Mouse (Mus musculus): Measurements from ENCODE around the gene Foxa3. TPM values are rescaled to one million over a fixed set of nuclear protein-coding genes. Genes with fewer than 3 reads are reported as not detected.

Gene Foxa3
- total RNA-seq, 1 experiment from 2014 or later = 2.7 TPM

DNA sequence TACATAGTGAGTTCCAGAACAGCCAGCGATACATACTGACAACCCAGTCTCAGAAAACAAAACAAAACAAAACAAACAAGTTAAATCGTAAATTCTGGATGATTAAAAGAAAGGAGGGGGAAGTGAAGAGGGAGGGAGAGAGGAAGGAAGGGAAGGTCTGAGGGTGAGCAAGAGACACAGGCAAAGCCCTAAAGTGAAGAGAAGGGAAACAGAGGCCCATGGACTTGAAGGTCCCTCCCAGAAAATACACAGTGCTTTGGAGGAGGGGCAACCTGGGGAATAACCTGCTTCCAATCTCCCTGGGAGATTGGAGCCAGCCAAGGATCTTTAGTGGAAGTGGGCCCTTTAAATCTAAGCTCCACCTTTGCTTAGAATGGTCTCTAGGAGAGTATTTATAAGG, 36.2 kb downstream of the Foxa3 start, which contains the start of gene Nanos2:
TSS of gene Nanos2 (plus strand) at position 301 of the 400 bp plus-strand sequence.
- no peak for ATAC-seq (replicated peaks in 1 of 2; ENCODE audit: insufficient read depth in 1 of 2, low FRiP score in 2 of 2, low TSS enrichment in 1 of 2, low read depth in 1 of 2, poor library complexity in 2 of 2, severe bottlenecking in 2 of 2)

- no peak for ATAC-seq (replicated peaks in 1 of 2; ENCODE audit: insufficient read depth in 1 of 2, low FRiP score in 2 of 2, low TSS enrichment in 1 of 2, low read depth in 1 of 2, poor library complexity in 2 of 2, severe bottlenecking in 2 of 2)
Measured at GRCm38 (mm10) chr7:18986503-18986902, 36.8 kb downstream of the Foxa3 start.

DNA sequence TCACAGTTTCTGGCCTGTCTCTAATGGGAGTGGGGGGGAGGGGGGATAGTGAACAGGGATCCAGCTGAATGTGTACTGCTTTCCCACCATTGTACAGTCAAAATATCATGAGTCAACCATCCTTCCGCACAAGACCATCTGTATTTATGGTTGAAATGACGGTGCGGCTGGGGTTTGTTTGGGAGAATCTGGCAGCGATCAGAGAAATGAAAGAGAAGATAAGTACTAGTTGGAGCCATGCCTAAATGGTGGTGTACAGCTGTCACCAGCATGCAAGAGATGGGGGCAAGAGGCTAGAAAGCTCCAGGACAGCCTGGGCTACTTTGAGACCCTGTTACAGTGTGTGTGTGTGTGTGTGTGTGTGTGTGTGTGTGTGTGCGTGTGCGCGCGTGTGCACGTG, 45.0 kb downstream of the Foxa3 start:
- no peak for ATAC-seq (replicated peaks in 1 of 2; ENCODE audit: insufficient read depth in 1 of 2, low FRiP score in 2 of 2, low TSS enrichment in 1 of 2, low read depth in 1 of 2, poor library complexity in 2 of 2, severe bottlenecking in 2 of 2)

DNA sequence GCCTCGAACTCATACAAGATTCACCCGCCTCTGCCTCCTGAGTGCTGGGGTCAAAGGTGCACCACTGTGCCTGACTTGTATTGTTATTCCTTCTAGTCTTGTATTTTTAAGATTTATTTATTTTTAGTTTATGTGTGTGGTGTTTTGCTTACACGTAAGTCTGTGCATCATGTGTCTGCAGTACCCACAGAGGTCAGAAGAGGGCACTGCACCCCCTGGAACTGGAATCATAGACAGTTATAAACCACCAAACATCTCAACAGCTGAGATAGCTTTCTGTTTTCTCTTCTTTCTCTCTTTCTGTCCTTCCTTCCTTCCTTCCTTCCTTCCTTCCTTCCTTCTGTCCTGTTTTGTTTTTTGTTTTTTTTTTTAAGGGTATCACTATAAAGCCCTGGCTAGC, 52.4 kb downstream of the Foxa3 start:
- ATAC-seq (replicated peaks in 1 of 2; ENCODE audit: insufficient read depth in 1 of 2, low FRiP score in 2 of 2, low TSS enrichment in 1 of 2, low read depth in 1 of 2, poor library complexity in 2 of 2, severe bottlenecking in 2 of 2) = no peak

- ATAC-seq (replicated peaks in 1 of 2; ENCODE audit: insufficient read depth in 1 of 2, low FRiP score in 2 of 2, low TSS enrichment in 1 of 2, low read depth in 1 of 2, poor library complexity in 2 of 2, severe bottlenecking in 2 of 2) = peak in 1 of 2 experiments; percentile 22; a peak in 1 of 4 replicates
Measured at GRCm38 (mm10) chr7:18967603-18968002, 55.7 kb downstream of the Foxa3 start.

DNA sequence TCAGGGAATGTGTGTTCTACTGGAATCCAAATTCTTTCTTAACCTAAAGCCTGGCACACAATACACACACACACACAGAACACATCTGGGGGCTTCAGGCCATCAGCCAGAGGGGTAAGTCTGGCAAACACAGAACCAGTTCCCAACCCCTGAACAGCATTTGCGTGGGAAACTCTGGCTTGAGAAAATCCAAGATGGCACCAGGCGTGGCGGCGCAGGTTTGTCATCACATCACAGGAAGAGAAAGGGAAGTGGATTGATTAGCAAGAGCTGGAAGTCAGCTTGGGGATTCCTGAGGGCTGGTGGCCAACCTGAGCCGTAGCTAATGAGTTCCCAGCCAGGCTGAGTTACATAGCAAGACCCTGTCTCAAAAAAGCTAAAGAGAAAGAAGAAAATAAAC, 58.0 kb downstream of the Foxa3 start:
- ATAC-seq (replicated peaks in 1 of 2; ENCODE audit: insufficient read depth in 1 of 2, low FRiP score in 2 of 2, low TSS enrichment in 1 of 2, low read depth in 1 of 2, poor library complexity in 2 of 2, severe bottlenecking in 2 of 2) = no peak

- ATAC-seq (replicated peaks in 1 of 2; ENCODE audit: insufficient read depth in 1 of 2, low FRiP score in 2 of 2, low TSS enrichment in 1 of 2, low read depth in 1 of 2, poor library complexity in 2 of 2, severe bottlenecking in 2 of 2) = no peak
Measured at GRCm38 (mm10) chr7:18963294-18963843, 60.0 kb downstream of the Foxa3 start.

Other genes starting within 250 kb of the Foxa3 start
- not detected in 2 replicates for gene Psg19, start 225.0 kb downstream of the Foxa3 start, total RNA-seq (2017)
- gene Psg17, start 201.9 kb downstream of the Foxa3 start, total RNA-seq (2017) = not detected in 2 replicates
- 3.1 and 4.6 TPM in 2 replicates for gene Mill2, start 183.6 kb downstream of the Foxa3 start, total RNA-seq (2017)
- 14.1 and 39.9 TPM in 2 replicates for gene Pglyrp1, start 152.2 kb downstream of the Foxa3 start, total RNA-seq (2017)
- 12.6 and 15.5 TPM in 2 replicates for gene Ccdc61, start 113.1 kb downstream of the Foxa3 start, total RNA-seq (2017)
- gene Nova2, start 97.7 kb downstream of the Foxa3 start, total RNA-seq (2017) = 0.10 TPM in 1 of 2 replicates, not detected in the other
- not detected in 2 replicates for gene Nanos2, start 36.1 kb downstream of the Foxa3 start, total RNA-seq (2017)
- gene Mypop, start 32.3 kb downstream of the Foxa3 start, total RNA-seq (2017) = 0.10 and 0.69 TPM in 2 replicates
- 13.1 and 16.8 TPM in 2 replicates for gene Irf2bp1, start 19.5 kb downstream of the Foxa3 start, total RNA-seq (2017)
- 41.0 and 42.4 TPM in 2 replicates for gene Sympk, start 839 bp upstream of the Foxa3 start, total RNA-seq (2017)
- gene Rsph6a, start 31.2 kb upstream of the Foxa3 start, total RNA-seq (2017) = not detected in 2 replicates
- 13.5 TPM in 2 replicates for gene Dmwd, start 52.7 kb upstream of the Foxa3 start, total RNA-seq (2017)
- 3.6 TPM in 1 of 2 replicates, not detected in the other for gene Dmpk, start 60.3 kb upstream of the Foxa3 start, total RNA-seq (2017)
- gene Six5, start 71.1 kb upstream of the Foxa3 start, total RNA-seq (2017) = 7.9 and 9.3 TPM in 2 replicates
- 0.50 and 1.1 TPM in 2 replicates for gene Gm4969, start 94.8 kb upstream of the Foxa3 start, total RNA-seq (2017)
- gene Fbxo46, start 96.3 kb upstream of the Foxa3 start, total RNA-seq (2017) = 7.8 and 8.3 TPM in 2 replicates
- 3.5 and 4.8 TPM in 2 replicates for gene Qpctl, start 125.8 kb upstream of the Foxa3 start, total RNA-seq (2017)
- gene Snrpd2, start 126.2 kb upstream of the Foxa3 start, total RNA-seq (2017) = 55.1 and 97.6 TPM in 2 replicates
- gene Gipr, start 142.6 kb upstream of the Foxa3 start, total RNA-seq (2017) = not detected in 2 replicates
- gene Eml2, start 152.9 kb upstream of the Foxa3 start, total RNA-seq (2017) = 20.0 and 23.6 TPM in 2 replicates
- gene Gpr4, start 189.0 kb upstream of the Foxa3 start, total RNA-seq (2017) = 0.74 and 1.4 TPM in 2 replicates
- gene Opa3, start 204.8 kb upstream of the Foxa3 start, total RNA-seq (2017) = 19.9 and 26.8 TPM in 2 replicates
- gene Vasp, start 248.3 kb upstream of the Foxa3 start, total RNA-seq (2017) = 99.8 and 117 TPM in 2 replicates